Mouse (Mus musculus): ENCODE results near the gene 4931414P19Rik.
A peak's percentile ranks its signal among the peaks of the same experiment; 100 is the strongest.

DNA sequence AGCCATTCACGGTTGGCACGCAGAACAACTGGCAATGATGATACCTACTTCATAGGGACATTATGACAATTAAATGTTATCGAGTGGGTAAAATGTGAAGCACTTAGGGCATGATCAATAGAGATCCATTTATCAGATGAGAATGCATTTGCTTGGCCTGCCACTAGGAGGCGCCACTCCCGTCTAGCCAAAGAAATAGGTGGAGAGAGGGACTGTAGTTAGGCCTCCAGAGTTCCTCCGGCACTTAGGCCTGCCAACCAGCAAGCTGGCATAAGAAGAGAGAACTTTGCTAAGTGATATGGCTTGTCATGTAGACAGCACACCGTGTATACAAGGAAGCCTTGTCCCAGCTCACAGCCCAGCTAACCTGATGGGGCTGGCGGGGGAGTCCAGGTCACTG lies 31.2 kb upstream of the 4931414P19Rik start:
- TF ChIP-seq CTCF (IDR thresholded peaks at IDR 0.05; ENCODE audit: borderline replicate concordance, insufficient read depth, low read length) (peak; percentile 82; the same call in 1 of the 2 replicates), POLR2A (IDR thresholded peaks at IDR 0.05; ENCODE audit: low read depth, low read length) (no peak)

Data from embryonic fibroblast, embryonic 13.5 days (primary cell).